ENCODE assay signal across 22 mouse cellular contexts in the genomic region with DNA sequence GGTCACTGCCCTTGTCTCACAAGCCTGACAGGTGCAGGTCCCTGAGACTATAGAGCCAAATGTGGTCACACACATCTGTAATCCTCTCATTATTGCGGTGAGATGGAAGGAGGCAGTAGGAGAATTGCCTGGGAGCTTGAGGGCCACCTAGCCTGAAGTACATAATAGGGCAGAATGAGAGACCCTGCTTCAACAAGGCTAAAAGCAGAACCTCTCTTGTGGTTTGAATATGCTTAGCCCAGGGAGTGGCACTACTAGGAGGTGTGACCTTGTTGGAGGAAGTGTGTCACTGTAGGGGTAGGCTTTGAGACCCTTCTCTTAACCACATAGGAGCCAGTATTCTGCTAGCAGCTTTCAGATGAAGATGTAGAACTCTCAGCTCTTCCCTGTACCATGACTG. TPM values are rescaled to one million over a fixed set of nuclear protein-coding genes. Genes with fewer than 3 reads are reported as not detected.
A peak's percentile ranks its signal among the peaks of the same experiment; 100 is the strongest.
DNase-seq lines count a peak whose midpoint lies in the region; ATAC-seq lines count a peak whose summit lies in the region.
"Had no signal": no experiment of that assay in that cellular context is flagged by ENCODE, and none has a peak within 500 bp of the region (broad histone marks: within the 10 kb centered on the region; RNA-seq: fewer than 3 reads in every experiment).

No protein-coding gene starts in this region.

- H3K36me3 ChIP-seq in heart, embryonic 15.5 days, result peaks cover 4% of the 10 kb centered on the region; the same call in 1 of the 2 replicates
- no peaks in the 10 kb centered on the region; the same call in 1 of the 2 replicates for H3K36me3 ChIP-seq in heart, embryonic 11.5 days (ENCODE audit: control insufficient read depth, insufficient read depth, low read length)
- H3K36me3 ChIP-seq in limb, embryonic 10.5 days, result peaks cover 5% of the 10 kb centered on the region; the same call in 1 of the 2 replicates
- H3K36me3 ChIP-seq: forebrain, embryonic 15.5 days; liver, embryonic 15.5 days; midbrain, embryonic 12.5 days; stomach, embryonic 15.5 days had no signal

- 86% methylated on average over 1 of the region's 1 CpGs for WGBS in heart, embryonic 15.5 days
- WGBS in heart, embryonic 11.5 days (ENCODE audit: insufficient replicate concordance), result 100% methylated on average over 1 of the region's 1 CpGs
- WGBS in limb, embryonic 10.5 days, result 92% methylated on average over 1 of the region's 1 CpGs

- no peak for ATAC-seq in heart, embryonic 15.5 days (replicated peaks; ENCODE audit: insufficient number of reproducible peaks, insufficient read depth, low FRiP score, low read depth)
- ATAC-seq in heart, embryonic 11.5 days (replicated peaks; ENCODE audit: insufficient number of reproducible peaks, low FRiP score, low TSS enrichment), result no peak
- ATAC-seq in hematopoietic stem cell, adult 5-6 weeks (replicated peaks in 1 of 2; ENCODE audit: insufficient read depth in 1 of 2, low FRiP score in 2 of 2, low TSS enrichment in 1 of 2, low read depth in 1 of 2, poor library complexity in 2 of 2, severe bottlenecking in 2 of 2), result peak; percentile 78 to 80
- peak; percentile 47; the same call in 1 of the 2 replicates for ATAC-seq in neutrophil, adult 5-6 weeks (ENCODE audit: extremely low read depth, insufficient number of reproducible peaks, low FRiP score, poor library complexity, severe bottlenecking)
- ATAC-seq: forebrain, embryonic 15.5 days had no signal

- no peaks in the 10 kb centered on the region for H3K27me3 ChIP-seq in heart, embryonic 15.5 days
- no peaks in the 10 kb centered on the region for H3K27me3 ChIP-seq in heart, embryonic 11.5 days (ENCODE audit: control insufficient read depth, insufficient read depth, low read length)
- H3K27me3 ChIP-seq in limb, embryonic 10.5 days (ENCODE audit: low read depth, poor library complexity, severe bottlenecking), result no peaks in the 10 kb centered on the region
- H3K27me3 ChIP-seq: forebrain, embryonic 15.5 days; heart, embryonic 12.5 days; hindbrain, embryonic 13.5 days; limb, embryonic 15.5 days; liver, embryonic 15.5 days; midbrain, embryonic 12.5 days; stomach, embryonic 15.5 days had no signal

- H3K9ac ChIP-seq in heart, embryonic 15.5 days, result no peak overlapping the region
- H3K9ac ChIP-seq in heart, embryonic 11.5 days (ENCODE audit: low read depth, low read length), result no peak overlapping the region
- H3K9ac ChIP-seq: forebrain, embryonic 15.5 days; heart, embryonic 12.5 days; hindbrain, embryonic 13.5 days; limb, embryonic 15.5 days; liver, embryonic 15.5 days; midbrain, embryonic 12.5 days; stomach, embryonic 15.5 days had no signal

- H3K4me3 ChIP-seq in heart, embryonic 15.5 days, result no peak overlapping the region
- H3K4me3 ChIP-seq in heart, embryonic 11.5 days (ENCODE audit: low read depth, low read length), result no peak overlapping the region
- H3K4me3 ChIP-seq in limb, embryonic 10.5 days, result no peak overlapping the region
- H3K4me3 ChIP-seq: embryonic facial prominence, embryonic 10.5 days; forebrain, embryonic 15.5 days; heart, embryonic 12.5 days; hindbrain, embryonic 13.5 days; left cerebral cortex, adult 2 months; limb, embryonic 15.5 days; liver, embryonic 15.5 days; midbrain, embryonic 12.5 days; stomach, embryonic 15.5 days had no signal

- H3K27ac ChIP-seq in heart, embryonic 15.5 days, result 0 out of 2 replicates have a peak overlapping the region, but pooled peaks have one; percentile 5
- H3K27ac ChIP-seq in heart, embryonic 11.5 days (ENCODE audit: low read depth, low read length), result no peak overlapping the region
- H3K27ac ChIP-seq in limb, embryonic 10.5 days, result no peak overlapping the region
- H3K27ac ChIP-seq: embryonic facial prominence, embryonic 10.5 days; forebrain, embryonic 15.5 days; hindbrain, embryonic 13.5 days; left cerebral cortex, adult 2 months; limb, embryonic 15.5 days; liver, embryonic 15.5 days; macrophage; midbrain, embryonic 12.5 days; stomach, embryonic 15.5 days had no signal

- H3K4me2 ChIP-seq in heart, embryonic 15.5 days, result no peak overlapping the region
- no peak overlapping the region for H3K4me2 ChIP-seq in heart, embryonic 11.5 days
- H3K4me2 ChIP-seq: forebrain, embryonic 15.5 days; heart, embryonic 12.5 days; hindbrain, embryonic 13.5 days; limb, embryonic 15.5 days; liver, embryonic 15.5 days; midbrain, embryonic 12.5 days; stomach, embryonic 15.5 days had no signal

- no peaks in the 10 kb centered on the region for H3K9me3 ChIP-seq in heart, embryonic 15.5 days (replicated peaks)
- H3K9me3 ChIP-seq in heart, embryonic 11.5 days (replicated peaks; ENCODE audit: control insufficient read depth, low read length), result no peaks in the 10 kb centered on the region
- no peaks in the 10 kb centered on the region for H3K9me3 ChIP-seq in limb, embryonic 10.5 days (replicated peaks)
- H3K9me3 ChIP-seq: embryonic facial prominence, embryonic 10.5 days; forebrain, embryonic 15.5 days; heart, embryonic 12.5 days; hindbrain, embryonic 13.5 days; limb, embryonic 15.5 days; liver, embryonic 15.5 days; midbrain, embryonic 12.5 days; stomach, embryonic 15.5 days had no signal

- DNase-seq in MEL-GATA-1-ER (ENCODE audit: extremely low read depth, low read depth), result peak; percentile 41
- no peak for DNase-seq in thymus, postnatal 4 days
- DNase-seq in limb, embryonic 10.5 days (ENCODE audit: low spot score), result no peak
- DNase-seq: adrenal gland, postnatal 14 days; gastrocnemius, postnatal 10 days; kidney, adult 11 months; right cerebral cortex, postnatal 25 days; thymus, adult 18-20 months had no signal

- peaks cover 32% of the 10 kb centered on the region for H3K4me1 ChIP-seq in heart, embryonic 15.5 days (replicated peaks)
- peaks cover 6% of the 10 kb centered on the region for H3K4me1 ChIP-seq in heart, embryonic 11.5 days (ENCODE audit: control insufficient read depth, insufficient read depth, low read length)
- H3K4me1 ChIP-seq in limb, embryonic 10.5 days, result peaks cover 16% of the 10 kb centered on the region
- H3K4me1 ChIP-seq: forebrain, embryonic 15.5 days; limb, embryonic 15.5 days; midbrain, embryonic 12.5 days had no signal

RNA-seq across cellular contexts. Expression of gene Lrrfip2, which starts 26.0 kb away (rescaled TPM):
- polyA plus RNA-seq in heart, embryonic 15.5 days (2015; fragmentation: Nextera tagmentation; extraction: Ambion mirVana), result 64.2 and 64.9 TPM in 2 replicates
- polyA plus RNA-seq in heart, embryonic 11.5 days (2014; fragmentation: Nextera tagmentation; extraction: Ambion mirVana), result 51.9 and 55.6 TPM in 2 replicates
- total RNA-seq in hematopoietic stem cell, adult 5-6 weeks (2017), result 65.7 and 103 TPM in 2 replicates
- total RNA-seq in neutrophil, adult 5-6 weeks (2017), result 95.8 and 97.4 TPM in 2 replicates
- polyA plus RNA-seq in limb, embryonic 10.5 days (2016; fragmentation: Nextera tagmentation; extraction: Ambion mirVana), result 38.2 and 39.7 TPM in 2 replicates

Comparison
In these comparisons a context has a peak if more than half of its experiments do, and no peak if none do; other contexts are left out.
1. ATAC-seq: peak in hematopoietic stem cell, adult 5-6 weeks (2 of 2) and neutrophil, adult 5-6 weeks (single experiment); none in heart, embryonic 15.5 days (single experiment) and heart, embryonic 11.5 days (single experiment).